Mouse (Mus musculus) lung, postnatal 10 days (tissue): Measurements from ENCODE around the gene Ctbp2.
"Not testable (repeated sequence)": the region's sequence is repeated elsewhere in the genome, so short reads cannot be mapped to it uniquely, and the experiment has no call there.

Experiments used
- DNase-seq: peaks from one replicate; pipeline ENCODE4 v3.0.0; 2021

The Ctbp2 gene

DNA sequence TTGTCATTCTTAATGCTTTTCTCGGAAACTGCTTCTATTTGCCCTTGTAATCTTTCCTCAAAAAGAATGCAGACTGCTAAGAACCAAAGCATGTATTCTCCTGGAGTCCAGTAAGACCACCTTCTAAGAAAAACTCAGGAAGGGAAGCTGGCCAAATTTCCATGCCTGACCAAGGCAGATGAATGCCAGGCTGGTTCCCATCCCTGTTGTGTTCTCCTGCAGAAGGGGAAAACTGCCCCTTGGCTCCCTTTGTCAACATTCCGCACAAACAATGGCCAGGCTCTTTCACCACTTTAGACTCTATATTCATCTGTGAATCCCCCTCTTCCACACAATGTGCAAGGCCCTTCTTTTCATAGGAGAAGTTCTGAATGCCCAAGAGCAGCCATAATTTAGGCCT lies 6.3 kb downstream of the Ctbp2 start:
- no peak for DNase-seq

DNA sequence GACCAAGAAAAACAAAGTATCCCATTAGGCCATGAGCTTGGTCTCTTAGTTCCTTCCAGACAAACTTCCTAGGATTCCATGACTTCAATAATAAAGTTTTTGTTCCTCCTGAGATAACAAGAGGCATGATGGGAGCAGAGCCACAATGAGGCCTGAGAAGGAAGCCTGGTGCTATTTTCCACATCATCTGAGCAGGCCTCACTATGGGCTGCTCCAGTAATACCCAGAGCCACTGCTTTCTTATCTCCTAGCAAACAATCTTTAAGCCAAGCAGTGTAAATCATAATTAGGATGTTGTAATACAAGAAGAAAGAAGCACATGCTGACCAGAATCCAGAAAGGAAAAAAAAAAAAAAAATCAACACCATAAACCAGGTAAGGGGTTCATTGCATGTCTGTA lies 7.6 kb downstream of the Ctbp2 start:
- no peak for DNase-seq

DNA sequence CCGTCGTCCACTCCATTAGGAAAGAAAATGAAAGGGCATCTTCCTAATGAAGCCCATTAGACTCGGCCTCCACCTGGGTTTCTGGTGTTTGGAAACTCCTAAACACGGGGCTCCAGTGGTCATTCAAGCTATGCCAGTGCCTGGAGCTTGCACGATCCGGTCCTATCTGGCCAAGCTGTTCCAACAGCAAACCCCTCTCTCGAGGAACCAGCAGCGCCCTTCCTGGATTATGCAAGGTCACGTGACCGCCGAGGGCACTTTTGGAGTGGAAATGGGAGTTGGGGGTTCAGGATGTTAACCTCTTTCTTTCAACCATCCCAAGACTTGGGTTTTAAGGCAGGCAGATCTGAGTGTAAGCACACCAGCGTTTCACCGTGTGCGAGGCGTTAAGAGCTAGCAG lies 8.3 kb downstream of the Ctbp2 start:
- peak; percentile 55 for DNase-seq

DNA sequence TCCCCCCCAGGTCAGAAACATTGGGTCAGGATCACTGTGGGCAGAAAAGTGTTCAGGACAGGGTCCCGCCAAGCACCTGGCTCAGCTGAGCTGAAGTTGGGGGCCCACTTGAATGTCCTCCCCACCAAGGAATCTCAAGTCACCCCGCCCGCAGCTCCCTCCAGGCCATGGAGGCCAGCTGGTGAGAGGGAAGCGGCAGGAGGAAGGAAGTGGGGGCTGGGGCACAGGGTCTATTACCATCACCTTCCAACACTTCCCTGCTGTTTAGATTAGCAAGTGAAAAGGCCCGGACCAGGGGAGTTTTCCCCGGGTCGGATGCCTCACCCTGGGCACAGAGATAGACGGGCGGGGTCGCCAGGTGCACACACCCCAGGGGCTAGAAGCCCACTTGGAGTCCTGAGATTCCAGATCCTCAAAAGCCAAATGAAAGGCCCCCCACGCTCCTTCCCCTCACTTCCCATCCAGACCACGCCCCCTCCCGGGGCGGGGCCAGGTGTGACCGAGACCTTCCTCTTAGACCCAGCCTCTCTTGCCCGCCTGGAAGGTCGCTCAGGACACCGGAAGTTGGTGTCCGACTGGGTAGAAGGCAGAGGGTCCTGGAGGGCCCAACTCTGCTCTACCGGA lies 9.2 kb downstream of the Ctbp2 start:
- peak; percentile 60 for DNase-seq

DNA sequence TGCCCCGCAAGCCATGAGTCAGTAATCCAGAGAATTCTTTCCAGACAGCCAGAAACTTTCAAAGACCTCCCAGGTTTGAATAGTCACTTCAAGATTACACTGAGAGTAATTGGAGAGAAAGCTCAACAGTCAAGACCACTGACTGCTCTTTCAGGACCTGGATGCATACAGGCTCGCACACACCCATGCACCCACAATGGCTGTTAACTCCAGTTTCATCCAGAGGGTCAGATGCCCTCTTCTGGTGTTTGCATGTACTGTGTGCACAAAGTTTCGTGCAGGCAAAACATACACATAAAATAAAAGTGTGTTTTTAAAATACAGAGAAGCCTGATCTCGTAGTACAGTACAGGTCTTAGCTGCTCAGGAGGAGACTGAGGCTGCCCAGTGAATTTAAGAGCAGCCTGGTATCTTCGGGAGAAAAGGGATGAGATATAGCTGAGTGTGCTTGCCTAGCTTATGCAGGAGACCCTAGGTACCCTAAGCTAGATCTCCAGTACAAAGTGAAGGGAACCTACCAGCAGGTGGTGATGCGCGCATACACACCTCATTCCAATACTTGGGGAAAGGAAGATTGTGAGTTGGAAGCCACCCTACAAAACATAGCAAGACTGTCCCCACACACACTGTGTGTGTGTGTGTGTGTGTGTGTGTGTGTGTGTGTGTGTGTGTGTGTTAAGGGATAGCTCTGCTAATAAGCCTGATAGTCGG lies 10.8 kb downstream of the Ctbp2 start:
- peak; percentile 32 for DNase-seq

DNA sequence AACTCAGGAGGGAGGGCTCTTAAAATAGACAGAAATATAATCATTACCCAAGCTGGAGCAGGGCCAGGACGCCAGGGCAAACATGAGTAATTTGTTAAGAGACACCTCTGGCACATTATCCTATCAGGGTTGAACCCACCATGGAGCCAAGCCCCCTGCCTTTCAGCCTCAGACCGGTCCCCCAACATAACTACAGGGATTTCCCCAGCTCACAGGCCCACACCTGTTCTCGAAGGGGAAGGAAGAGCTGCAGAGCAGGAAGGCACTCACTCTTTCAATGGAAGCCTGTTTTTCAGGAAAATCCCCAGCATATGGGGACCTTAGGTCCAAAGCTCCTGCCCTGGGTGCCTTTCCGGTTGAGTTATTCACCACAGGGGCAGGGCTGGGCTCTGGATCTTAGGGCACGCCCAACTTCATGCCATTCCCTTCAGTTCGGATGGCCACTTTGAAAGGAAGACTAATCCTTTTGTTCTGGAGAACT lies 11.8 kb downstream of the Ctbp2 start:
- DNase-seq, result peak; percentile 23

DNA sequence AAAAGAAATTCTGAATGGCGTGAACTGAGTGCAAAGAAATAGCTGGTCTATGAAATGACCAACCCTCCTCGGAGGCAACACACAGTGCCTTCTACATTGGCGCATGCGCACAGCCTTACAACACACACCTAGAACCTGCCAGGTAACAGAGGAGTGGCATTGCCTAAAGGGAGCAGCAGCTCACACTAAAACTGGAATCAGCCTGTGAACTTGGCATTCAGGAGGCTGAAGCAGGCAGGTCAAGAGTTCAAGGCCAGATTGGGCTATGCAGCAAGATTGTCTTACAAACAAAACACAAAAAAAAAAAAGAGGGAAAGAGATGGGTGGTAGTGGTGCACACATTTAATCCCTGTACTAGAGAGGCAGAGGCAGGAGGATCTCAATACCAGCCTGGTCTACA lies 14.7 kb downstream of the Ctbp2 start:
- DNase-seq, result no peak

DNA sequence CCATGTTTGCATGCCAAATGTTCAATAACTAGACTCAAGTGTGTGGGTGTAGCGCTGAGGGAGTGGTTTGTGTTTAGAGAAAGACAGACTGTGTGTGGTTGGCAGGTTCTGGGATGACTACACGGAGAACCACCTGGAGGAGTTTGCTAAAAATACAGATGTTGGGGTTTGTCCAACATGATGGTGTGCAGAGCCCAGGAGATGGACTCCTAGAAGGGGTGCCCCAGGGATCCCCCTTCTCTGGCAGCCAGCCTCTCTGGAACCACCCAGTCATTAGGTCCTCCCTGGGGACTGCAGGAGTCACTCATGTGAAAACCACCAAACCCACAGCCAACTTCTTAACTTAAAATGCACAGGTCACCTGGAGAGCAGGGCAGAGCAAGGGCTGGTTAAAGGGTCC lies 15.5 kb downstream of the Ctbp2 start:
- no peak for DNase-seq

DNA sequence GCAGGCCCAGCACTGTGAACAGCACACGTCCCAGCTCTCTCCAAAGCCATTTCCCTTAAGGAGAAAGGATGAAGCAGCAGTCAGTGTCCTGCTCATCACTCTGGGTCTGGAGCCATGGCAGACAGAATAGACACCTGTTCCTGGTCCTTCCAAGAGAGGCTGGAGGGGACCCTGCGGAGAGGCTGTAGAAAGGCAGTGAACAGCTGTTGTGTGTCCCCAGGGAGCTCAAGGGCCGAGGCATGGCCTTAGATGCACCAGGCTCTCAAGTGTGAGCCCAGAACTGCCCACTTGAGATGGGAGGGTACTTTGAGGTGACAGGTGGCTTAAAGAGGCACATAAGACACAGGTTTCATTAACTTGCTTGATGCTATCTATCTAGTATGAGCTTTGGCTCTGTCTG lies 21.6 kb downstream of the Ctbp2 start:
- no peak for DNase-seq

DNA sequence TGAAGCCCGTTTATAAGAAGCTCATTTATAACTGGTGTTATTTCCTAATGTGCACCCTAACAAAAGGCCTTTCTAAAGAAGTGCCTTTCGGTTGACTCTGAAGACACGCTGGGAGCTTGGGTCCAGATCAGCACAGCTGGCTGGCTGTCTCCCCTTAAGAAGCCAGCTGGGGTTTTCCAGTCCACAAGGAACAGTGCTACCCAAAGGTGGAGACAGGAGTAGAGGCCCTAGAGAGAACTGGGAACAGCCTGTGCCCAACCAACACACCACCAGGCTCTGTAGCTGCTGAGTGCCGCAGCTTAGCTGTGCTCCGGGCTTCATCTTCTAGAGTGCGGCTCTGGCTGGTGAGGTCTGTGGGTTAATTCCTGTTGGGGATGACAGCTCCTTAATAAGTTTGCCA lies 23.1 kb downstream of the Ctbp2 start:
- no peak for DNase-seq

DNA sequence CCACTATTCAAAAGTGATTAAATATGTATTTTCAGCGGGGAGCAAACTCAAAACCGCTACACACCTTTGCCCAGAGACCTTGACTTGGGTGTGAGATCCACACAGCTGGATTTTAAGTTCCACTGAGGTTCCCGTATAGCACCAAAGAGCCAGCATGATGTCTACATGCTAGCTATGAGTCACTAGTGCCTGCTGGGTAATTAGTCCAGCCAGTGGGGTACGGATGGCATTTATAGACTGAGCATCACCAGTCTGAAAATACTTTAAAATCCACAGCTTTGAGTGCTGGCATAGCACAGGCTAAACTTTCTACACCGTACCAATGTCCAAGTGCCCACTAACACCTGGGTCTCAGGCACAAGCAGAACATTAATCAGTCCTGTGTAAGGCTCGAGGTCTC lies 24.0 kb downstream of the Ctbp2 start:
- DNase-seq, result no peak

DNA sequence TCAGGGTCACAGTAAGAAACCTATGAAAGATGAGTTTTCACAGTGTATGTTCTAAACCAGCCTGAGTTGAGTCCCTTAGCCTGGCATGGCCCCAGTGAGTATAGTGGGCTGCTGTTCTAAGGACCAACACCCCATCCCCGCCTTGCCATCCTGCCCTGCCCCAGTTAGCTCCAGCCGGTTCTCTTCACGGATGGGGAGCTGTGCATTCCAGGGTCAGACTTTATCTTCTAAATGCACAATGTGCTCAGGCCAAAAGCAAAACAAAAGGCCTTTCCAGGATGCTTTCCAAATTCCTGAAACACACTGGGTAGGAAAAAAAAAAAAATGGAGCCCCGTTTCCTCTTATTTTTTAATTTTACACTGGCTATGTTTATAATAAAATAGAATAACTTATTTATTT lies 24.9 kb downstream of the Ctbp2 start:
- DNase-seq, result peak; percentile 56

DNA sequence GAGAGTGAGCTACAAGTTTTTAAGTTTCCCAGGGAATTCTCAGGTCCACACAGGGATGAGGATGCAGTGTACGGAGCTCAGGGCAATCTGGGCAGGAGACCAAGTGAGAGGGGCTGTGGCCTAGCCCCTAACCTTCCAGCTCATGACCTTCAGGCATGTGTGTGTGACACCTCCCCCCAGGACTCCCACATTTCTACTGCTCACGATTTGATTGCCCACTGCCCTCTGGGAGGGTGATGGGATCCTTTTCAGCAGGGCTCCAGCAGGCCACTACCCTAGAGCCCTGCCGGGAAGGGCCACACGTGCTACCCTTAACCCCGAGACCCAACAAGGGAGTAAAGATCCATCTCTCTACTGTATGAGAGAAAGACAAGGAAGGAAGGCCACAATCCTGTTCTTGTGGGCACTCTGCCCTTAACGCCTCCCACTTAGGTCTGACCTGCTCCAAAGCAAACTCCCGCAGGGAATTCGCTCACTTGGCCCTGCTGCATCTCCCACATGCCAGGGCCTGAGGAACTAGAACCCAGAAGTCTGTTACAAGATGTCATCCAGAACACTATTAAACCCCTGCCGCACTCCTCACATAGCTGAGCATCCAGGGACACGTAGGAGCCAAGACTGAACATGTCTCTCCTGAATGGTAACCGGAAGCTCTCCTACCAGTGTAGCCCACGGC lies 25.9 kb downstream of the Ctbp2 start:
- no peak for DNase-seq

DNA sequence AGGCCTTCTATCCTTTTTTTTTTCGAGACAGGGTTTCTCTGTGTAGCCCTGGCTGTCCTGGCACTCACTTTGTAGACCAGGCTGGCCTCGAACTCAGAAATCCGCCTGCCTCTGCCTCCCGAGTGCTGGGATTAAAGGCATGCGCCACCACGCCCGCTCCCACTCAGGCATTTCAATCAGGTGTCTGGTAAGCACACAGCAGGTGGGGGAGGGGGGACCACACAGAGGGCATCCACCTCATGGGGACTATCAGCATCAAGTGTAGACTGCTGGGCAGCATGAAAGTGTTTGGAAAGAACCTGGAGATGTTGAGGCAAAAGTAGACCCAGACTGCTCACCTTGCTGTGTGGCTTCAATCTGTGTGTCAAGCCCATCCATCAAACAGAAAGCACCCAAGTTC lies 28.5 kb downstream of the Ctbp2 start:
- DNase-seq, result not testable (repeated sequence)

DNA sequence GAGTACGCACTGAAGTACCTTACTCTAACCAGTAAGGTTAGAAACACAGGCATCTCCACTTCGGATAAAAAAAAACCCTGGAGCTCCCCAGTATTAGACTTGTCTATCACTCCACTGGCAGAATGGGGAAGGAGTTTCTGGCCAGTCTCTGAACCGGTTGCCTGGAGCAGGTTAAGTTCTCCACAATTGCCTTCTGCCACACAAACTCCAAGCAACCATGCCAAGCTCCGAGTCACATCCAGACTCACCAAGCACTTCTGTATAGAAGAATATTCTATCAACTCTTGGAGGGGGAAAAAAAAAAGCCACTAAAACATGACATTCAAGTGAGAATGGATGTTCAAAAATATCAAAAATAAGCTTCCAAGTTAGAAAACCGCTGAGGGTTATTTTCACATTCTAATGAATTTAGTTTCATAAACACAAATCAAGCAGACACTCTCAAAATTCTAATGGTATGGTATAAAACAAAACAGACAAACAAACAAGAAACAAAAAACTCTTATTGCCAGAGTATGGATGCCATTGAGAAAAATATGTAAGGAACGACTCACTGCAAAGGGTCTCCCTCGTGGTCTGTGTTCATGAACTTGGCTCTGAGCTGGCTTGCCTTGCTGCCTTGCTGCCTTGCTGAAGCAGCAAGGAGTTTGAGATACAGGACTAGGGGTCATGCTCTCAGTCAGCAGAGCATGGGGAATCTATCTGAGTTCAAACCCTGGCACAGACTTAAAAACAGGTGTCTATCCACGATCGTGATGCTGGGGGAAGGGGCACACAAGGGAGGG lies 29.3 kb downstream of the Ctbp2 start:
- DNase-seq, result no peak

DNA sequence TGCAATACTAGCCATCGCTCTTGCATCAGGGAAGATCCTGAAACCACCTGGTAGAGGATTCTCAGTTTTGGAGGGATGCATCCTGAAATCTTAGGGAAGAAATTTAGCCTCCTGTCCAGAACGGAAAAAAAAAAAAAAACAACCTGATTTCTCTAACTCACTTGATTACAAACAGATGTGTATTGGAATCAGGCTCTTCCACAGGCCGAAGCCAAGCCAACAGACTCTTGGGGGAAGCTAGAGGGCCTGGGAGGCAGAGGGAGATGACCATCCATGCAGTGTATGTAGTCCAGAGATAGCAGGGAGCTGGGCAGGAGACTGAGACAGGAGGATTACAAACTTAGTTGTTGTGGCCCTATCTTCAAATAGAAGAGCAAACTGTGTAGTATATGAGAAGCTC lies 30.0 kb downstream of the Ctbp2 start:
- no peak for DNase-seq

DNA sequence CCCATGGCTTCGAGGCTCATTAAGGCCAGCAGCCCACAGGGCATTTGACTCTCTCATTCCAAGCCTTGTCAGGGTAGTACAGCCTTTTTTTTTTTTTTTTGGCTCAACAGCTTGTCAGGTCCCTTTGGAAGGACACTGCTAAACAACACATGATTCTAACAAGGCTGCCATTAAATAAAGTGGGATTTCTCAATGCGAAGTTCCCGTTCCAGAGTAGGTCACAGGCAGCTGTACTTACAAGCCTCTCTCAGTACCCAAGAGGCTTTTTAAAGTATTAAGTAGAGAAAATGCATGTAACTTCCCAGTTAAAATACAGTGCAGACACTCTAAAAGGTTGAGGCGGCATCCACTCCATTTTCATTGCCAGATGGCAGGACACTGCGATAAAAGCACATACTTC lies 30.4 kb downstream of the Ctbp2 start:
- DNase-seq, result no peak

DNA sequence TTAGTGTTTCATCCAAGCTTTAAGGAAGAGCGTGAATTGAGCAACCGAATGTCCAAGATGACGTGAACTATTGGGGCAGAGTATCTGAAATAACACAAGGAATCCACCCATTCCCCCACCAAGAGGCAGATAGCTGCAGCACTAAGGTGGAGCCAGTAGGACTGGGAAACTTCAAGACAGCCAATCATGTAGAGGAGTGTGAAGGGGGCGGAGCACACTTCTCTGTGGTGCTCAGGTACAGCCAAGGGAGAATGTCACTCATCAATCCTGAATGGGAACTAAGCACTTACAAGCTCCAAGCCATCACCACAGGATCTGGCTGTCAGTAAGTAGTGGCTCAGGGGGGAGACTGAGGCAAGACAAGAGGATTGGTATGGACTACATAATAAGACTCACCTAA lies 33.5 kb downstream of the Ctbp2 start:
- no peak for DNase-seq

DNA sequence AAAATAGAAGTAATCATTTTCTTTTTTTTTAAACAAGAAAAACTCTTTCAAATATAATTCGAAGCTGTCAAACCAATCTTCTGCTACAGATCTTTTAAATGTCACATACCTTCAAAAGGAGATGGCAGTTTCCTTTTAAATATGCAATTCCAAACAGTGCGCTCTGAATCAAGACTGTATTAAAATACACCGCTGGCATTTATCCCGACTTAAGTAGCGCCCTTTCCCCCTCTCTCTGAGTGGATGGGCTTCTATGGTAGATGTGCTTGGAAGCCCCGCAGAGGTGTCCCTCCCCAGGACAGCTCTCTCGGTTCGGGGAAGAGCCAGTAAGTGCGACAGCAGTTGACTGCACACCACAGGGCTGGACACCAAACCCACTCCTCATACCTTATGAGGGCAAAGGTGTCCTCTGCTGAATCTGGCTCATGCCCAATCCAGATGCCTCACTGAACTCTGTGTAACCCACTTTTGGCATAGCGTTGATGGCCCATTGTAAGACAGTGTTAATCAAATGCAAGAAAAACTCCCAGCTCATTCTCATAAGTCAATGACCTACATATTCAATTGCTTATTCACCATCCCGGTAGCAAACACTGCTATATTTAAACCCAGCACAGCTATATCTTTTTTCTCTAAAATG lies 34.4 kb downstream of the Ctbp2 start:
- no peak for DNase-seq

DNA sequence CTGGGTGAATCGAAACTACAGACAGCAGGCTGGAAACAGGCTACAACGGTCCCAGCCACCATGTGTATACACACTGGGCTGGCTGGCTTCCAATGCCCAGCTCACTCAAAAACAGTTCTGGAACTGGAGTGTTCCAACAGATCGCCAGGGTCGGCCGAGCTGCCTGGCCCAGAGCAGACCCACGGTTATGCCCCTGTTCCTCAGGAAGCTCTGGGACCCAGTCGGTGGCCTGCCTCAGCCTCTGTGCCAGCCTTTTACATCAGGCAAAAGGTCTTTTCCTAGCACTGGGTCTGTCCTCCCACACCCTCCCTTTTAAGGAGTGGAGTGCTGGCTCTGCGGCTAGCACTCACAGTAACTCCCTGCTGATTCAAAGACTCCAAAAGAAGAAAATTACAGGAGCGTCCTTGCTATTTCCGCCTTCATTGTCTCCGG lies 35.3 kb downstream of the Ctbp2 start:
- DNase-seq, result peak; percentile 86

DNA sequence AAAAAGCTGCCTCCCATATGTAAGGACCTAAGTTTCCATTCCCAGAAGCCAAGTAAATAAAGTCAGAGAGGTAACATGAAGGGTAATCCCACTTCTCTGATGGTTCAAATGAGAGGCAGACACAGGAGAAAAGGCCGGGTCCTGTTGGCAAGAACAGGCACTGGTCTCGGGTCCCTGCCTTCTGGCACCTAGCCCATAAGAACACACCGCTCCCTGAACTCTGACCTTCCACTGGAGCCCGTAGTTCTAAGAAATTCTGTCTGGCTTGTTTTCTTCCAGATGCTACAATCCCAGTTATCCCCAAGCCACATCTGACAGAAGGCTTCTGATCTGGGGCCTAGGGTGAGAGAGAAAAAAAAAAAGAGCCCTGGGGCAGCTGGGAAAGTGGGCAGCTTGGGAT lies 35.7 kb downstream of the Ctbp2 start:
- DNase-seq, result peak; percentile 27

DNA sequence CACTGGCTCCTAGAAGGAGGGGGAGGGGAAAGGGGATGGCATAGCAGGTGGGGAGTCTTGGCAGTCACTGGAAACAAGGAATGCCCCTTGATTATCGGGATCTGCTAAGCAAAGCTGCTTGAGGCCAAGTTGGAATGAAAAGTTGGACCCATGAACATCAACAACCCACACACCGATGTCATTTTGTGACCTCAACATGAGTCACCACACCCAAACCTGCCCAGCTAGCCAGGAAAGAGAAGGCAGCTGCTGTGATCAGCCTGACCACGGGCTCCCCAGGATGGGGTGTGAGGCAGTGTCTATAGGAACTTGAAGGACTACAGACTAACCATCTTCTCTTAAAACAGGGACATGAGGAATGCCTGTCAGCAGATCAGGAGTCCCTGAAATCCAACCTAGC lies 38.7 kb downstream of the Ctbp2 start:
- no peak for DNase-seq
